Mouse (Mus musculus) embryo, embryonic 10.5 days (tissue): ENCODE data around the gene Bcar1.

Experiments
- DNase-seq: peaks from one replicate; pipeline ENCODE4 v3.0.0-alpha.2; 2015; ENCODE audit warnings: low spot score

Bcar1 gene

GRCm38 (mm10) chr8:111736321-111736720 lies 7.3 kb downstream of the Bcar1 start:
- no peak for DNase-seq

- no peak for DNase-seq
These were observed 7.8 kb downstream of the Bcar1 start for GRCm38 (mm10) chr8:111735791-111736190.

GRCm38 (mm10) chr8:111735335-111735761 lies 8.3 kb downstream of the Bcar1 start:
- no peak for DNase-seq

DNA sequence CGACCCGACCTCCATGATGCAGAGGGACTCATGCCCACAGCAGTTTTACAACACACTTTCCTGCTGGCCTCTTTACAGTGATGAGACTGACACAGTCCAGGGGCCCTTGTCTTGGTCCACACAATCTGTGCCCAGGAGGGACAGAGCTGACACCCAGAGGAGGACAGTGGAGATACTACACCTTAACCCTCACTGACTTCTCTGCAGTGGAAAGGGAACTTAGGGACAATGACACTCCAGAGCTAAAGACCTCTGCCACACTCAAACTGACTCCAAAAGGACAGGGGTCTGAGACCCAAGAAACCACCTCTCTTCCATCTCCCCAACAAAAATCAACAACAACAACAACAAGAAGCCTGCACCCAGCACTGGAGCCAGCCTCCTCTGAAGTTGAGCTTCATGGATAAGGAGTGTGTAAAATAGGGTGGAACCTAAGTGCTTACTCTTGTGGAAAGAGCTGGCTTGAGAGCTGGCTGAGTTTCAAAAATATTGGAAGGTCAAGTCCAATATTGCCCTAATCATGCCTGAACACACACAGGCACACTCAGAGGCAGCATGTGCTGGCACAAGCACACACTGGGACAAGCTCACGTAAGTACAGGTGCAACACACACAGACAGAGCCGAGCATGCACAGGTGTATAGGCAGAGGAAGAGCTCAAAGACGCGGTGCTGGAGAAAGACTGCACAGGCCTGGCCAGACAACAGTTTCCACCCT lies 9.2 kb downstream of the Bcar1 start:
- no peak for DNase-seq

DNA sequence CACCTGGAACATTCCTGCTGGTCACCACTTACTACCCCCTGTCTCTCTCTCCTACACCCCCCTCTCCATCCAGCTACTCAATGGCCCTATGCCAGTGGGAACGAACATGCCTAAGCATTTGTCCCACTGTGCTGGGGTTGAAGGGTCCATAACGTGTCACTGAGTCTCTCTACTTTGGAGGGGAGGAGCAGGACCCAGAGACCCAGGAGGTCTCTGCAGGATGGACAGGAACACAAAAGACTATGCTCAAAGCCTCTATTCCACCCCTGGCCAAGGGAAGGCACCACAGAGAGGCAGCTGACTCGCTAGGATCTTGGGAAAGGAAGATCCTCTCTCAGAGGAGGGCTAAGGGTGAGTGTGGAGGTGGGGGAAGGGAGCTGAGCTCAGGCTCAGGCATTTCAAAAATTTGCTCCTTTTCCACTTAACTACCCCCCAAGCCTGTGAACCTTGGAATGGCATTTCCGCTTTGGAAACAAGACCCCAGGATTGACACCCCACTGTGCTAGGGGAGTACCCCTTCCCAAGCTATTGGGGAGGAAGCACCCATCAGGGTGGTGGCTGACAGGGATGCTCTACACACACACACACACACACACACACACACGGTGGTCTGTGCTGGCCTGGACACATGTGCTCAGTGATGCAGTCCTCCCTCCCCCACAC lies 9.9 kb downstream of the Bcar1 start:
- DNase-seq, result peak; percentile 77

- DNase-seq, result no peak
These were observed 11.1 kb downstream of the Bcar1 start for GRCm38 (mm10) chr8:111732406-111733085.

- peak; percentile 99 for DNase-seq
These were observed 11.6 kb downstream of the Bcar1 start for GRCm38 (mm10) chr8:111732004-111732403.

DNA sequence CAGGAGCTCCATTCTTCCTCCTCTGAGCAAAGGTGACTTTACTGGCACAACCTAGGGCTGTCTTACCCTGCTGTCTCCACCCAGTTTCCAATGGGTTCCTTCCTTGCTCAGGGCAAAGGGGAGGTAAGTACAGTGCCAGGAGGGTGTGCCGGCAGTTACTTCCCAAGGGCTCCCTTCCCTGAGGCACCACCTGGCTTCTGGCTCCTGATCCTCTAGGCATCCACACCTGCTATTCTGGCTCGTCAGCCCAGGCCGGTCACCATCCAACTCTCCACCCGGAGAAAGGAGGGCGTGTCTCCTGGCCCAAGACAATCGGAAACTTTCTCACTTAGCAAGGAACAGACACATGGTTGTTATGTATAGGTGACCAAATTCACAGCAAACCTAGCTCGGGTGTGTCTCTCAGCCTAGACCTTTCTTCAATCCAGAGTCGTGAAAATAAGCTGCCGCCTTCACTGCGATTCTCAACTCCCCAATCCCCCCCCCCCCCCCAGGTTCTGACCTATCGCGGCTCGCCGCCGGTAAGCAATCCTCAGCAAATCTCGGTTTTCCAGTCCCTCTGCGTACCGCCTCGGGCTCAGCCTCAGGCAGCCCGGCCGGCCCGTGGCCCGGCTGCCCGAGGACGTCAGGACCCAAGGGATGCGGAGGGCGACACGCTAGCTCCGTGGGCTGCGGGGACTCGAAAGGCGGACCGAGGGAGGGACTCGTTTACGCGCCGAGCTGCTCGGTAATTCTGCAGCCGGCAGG lies 12.2 kb downstream of the Bcar1 start:
- no peak for DNase-seq

- no peak for DNase-seq
These were observed 14.1 kb downstream of the Bcar1 start for GRCm38 (mm10) chr8:111729233-111730170.

DNA sequence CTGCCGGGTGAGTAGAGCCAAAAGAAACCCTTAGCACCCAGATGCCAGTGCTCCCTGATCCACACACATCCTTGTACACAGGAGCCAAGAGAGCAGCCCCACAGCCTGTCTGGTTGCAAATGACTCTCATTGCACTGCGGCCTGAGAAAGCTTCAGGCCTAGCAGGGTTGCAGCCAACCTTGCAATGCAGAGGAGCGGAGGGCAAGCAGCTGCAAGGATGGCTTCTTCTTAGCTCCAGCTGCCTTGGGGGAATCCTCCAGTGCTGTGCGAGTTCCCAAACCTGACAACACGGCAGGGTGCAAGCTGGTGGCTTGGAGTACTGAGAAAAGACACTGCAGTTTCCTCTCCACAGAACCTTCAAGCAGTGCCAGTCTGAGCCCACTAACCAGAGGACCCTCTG lies 15.1 kb downstream of the Bcar1 start:
- DNase-seq, result no peak

DNA sequence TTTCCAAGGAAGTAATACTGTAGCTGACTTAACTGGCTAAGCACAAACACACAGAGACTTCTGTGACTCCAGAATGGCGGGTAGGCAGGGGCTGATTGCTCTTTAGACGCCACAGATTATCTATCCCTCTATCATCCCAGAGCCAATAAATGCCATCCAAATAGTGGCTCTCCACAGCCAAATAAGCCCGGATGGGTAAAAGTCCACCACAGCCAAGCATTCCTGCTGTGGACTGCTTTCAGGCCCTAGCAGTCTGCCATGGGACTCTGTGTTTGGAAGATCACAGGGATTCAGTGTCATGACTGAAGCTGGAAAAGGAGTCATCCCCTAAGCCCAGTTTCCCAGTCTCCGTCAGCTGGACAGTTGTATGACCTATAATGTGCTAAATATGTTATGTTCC lies 16.1 kb downstream of the Bcar1 start:
- no peak for DNase-seq

DNA sequence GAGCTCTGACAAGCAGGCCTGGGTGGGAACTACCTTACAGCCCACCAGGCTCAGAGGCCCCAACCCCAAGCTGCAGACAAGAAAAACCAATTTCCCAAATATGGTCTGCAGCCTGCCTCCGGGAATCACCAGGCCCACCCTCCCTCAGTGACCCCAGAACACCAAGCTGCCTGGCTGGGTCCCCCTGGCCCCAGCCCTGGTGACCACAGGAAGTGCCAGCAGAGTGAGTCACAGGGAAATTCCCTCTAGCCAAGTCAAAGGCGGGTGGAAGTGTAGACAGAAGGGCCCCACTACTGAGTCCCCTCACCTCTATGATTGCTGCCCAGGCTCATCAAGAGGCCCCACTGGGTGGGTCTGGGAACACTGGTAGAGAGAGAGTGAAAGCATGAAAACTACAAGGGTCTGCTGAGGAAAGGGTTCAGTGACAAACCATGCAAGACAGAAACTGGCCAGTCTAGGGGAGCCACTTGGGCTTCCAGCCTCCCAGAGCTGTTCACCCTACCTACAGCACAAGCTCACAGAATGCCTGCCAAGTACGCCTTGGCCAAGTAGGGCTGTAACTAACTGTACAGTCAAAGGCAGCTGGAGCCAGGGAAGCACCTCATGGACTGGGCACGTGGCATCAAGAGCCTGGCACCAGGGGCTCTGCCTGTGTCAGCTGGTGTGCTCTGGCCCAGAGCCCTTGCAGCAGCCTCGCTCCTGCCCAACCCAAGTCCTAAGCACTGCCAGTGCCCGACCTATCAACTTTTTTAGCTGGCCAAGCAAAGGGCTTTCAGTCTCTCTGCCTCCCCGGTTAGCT lies 17.3 kb downstream of the Bcar1 start:
- no peak for DNase-seq

DNA sequence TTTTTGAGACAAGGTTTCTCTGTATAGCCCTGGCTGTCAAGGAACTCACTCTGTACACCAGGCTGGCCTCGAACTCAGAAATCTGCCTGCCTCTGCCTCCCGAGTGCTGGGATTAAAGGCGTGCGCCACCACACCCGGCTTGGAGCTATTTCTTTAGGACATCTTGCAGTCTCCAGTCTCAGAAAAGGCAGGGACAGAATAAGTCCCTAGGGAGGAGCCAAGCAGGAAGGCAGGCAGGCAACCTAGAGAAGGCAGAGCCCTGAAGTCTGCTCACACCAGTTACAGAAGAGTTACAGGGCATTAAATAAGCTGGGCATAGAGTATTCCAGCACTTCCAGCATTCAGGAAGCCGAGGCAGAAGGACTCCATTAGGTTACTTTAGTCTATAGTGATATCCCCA lies 18.3 kb downstream of the Bcar1 start:
- no peak for DNase-seq

- no peak for DNase-seq
These were observed 23.5 kb downstream of the Bcar1 start for GRCm38 (mm10) chr8:111720115-111720544.

GRCm38 (mm10) chr8:111718937-111719336 lies 24.7 kb downstream of the Bcar1 start:
- DNase-seq, result no peak

- DNase-seq, result no peak
These were observed 25.7 kb downstream of the Bcar1 start for GRCm38 (mm10) chr8:111717866-111718265.

- DNase-seq, result no peak
These were observed 26.2 kb downstream of the Bcar1 start for GRCm38 (mm10) chr8:111717488-111717792.

DNA sequence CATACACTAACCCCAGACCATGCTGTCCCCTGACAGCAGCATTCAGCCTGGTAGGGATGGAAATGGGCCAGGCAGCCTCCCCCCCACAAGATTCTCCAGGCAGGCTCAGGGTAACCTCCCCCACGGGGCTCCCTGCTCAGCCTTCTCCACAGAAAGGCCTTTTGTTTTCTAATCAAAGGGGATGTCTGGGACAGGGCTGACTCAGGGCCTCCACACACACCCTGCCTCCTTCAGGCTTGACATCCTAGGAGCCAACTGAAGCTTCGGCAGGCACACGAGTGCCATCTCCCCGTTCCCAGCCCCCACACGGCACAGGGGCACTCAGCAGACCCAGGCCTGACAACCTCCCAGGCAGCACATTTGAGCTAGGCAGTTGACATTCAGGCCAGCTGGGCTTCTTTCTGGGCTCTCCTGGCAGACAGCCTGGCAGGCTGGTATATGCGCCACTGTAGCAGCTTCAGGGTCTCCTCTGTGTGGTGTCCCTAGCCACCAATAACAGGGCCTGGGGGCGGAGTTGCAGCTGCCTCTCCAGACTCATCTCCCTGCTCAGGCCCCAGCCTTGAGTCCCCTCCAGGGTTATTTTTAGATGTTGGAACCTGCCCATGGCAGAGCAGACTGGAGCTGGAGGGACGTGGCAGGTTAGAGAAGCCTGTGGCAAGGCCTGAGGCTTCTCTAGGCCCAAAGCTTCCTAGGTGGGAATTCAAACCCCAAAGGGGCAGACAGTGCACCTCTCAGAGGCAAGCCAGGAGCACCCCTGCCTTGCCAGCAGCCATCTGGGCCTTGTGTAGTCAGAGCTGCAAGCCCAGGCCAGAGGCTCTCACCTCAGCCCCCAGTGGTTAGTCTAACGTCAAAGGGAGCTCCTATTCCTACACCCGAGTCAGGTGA lies 26.8 kb downstream of the Bcar1 start:
- DNase-seq, result peak; percentile 21

DNA sequence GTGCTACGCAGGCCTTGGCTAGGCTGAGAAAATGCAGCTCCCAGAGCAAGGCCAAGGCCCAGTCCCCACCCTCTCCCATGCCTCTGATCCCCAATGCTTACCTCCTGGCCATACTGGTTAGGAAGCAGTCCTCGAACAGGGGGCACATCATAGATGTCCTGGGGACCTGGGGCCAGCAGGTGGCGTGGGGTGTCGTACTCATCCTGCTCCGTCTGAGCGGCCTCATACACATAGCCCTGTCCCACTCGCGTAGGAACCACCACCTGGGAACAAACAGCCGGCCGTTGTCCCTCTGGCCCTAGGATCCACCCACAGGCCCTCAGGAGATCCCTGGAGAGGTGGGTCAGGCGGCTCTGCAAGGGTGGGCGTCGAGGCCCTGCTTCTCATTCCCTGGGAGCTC lies 28.1 kb downstream of the Bcar1 start:
- DNase-seq, result no peak

GRCm38 (mm10) chr8:111714295-111714694 lies 29.3 kb downstream of the Bcar1 start:
- no peak for DNase-seq
